Comparison of ENCODE assay signal across 8 mouse cellular contexts in the genomic region with DNA sequence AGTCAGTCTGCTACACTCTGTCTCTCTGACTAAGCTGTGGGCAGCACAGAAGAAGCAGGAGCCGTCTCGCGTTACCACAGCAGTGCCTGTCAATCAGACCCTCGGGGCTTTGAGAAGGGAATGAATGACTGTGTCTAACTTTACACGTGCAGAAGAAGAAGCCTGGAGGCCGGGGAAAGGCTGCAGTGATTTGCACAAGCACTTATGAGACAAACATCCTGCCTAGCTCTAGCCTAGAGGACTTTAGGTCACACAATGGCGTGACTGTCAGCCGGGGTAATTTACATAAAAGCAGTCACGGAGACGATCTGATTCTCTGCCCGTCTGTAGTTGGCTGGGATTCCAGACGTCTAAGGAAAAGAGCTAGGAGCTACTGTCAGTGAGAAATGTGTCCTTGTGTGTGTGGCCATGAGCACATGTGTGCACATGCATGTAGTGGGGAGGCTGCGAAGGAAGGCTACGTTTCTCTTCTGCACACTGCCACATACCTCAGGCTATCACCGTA.
A peak's percentile ranks its signal among the peaks of the same experiment; 100 is the strongest.
DNase-seq lines count a peak whose midpoint lies in the region; ATAC-seq lines count a peak whose summit lies in the region.

No protein-coding gene starts in this region.

- H3K4me2 ChIP-seq in heart, embryonic 14.5 days (ENCODE audit: low read length): peak overlapping the region; percentile 58
- peak overlapping the region; percentile 32 for H3K4me2 ChIP-seq in embryonic facial prominence, embryonic 13.5 days
- H3K4me2 ChIP-seq in hindbrain, embryonic 15.5 days: peak overlapping the region; percentile 44
- H3K4me2 ChIP-seq in midbrain, embryonic 16.5 days (ENCODE audit: low read length): peak overlapping the region; percentile 31

- no peak for DNase-seq in heart, postnatal 36 days
- no peak for DNase-seq in layer of hippocampus, postnatal 14 days (ENCODE audit: low spot score in 2 of 2)
- no peak for DNase-seq in layer of hippocampus, postnatal 36 days

- WGBS in heart, embryonic 14.5 days: 20% methylated on average over 15 of the region's 15 CpGs
- WGBS in embryonic facial prominence, embryonic 13.5 days: 12% methylated on average over 15 of the region's 15 CpGs
- WGBS in hindbrain, embryonic 15.5 days: 7% methylated on average over 15 of the region's 15 CpGs
- WGBS in midbrain, embryonic 16.5 days: 7% methylated on average over 15 of the region's 15 CpGs

- no peaks in the 10 kb centered on the region for H3K36me3 ChIP-seq in heart, embryonic 14.5 days (ENCODE audit: control insufficient read depth, insufficient read depth, low read length)
- peaks cover under 1% of the 10 kb centered on the region for H3K36me3 ChIP-seq in embryonic facial prominence, embryonic 13.5 days
- H3K36me3 ChIP-seq in hindbrain, embryonic 15.5 days: no peaks in the 10 kb centered on the region
- no peaks in the 10 kb centered on the region for H3K36me3 ChIP-seq in midbrain, embryonic 16.5 days (ENCODE audit: control insufficient read depth, insufficient read depth, low read length)

- H3K4me1 ChIP-seq in heart, embryonic 14.5 days (ENCODE audit: control insufficient read depth in 2 of 2, insufficient read depth in 2 of 2, low read length in 2 of 2): peaks cover 27 to 42% of the 10 kb centered on the region in 2 experiments
- peaks cover 45% of the 10 kb centered on the region for H3K4me1 ChIP-seq in embryonic facial prominence, embryonic 13.5 days
- peaks cover 37% of the 10 kb centered on the region for H3K4me1 ChIP-seq in hindbrain, embryonic 15.5 days (replicated peaks)
- peaks cover 39% of the 10 kb centered on the region for H3K4me1 ChIP-seq in midbrain, embryonic 16.5 days (ENCODE audit: control insufficient read depth, insufficient read depth, low read length)

- H3K27me3 ChIP-seq in heart, embryonic 14.5 days (ENCODE audit: control insufficient read depth, insufficient read depth, low read length): no peaks in the 10 kb centered on the region
- H3K27me3 ChIP-seq in embryonic facial prominence, embryonic 13.5 days: no peaks in the 10 kb centered on the region
- no peaks in the 10 kb centered on the region for H3K27me3 ChIP-seq in hindbrain, embryonic 15.5 days
- no peaks in the 10 kb centered on the region for H3K27me3 ChIP-seq in midbrain, embryonic 16.5 days (ENCODE audit: control insufficient read depth, insufficient read depth, low read depth, low read length)

- ATAC-seq in heart, embryonic 14.5 days (ENCODE audit: insufficient number of reproducible peaks, insufficient read depth, low FRiP score, low read depth): no peak
- ATAC-seq in embryonic facial prominence, embryonic 13.5 days (ENCODE audit: insufficient number of reproducible peaks, insufficient read depth, low FRiP score, low TSS enrichment, low read depth): no peak
- ATAC-seq in hindbrain, embryonic 15.5 days (ENCODE audit: low FRiP score, low read depth): peak; percentile 66
- peak; percentile 63 for ATAC-seq in midbrain, embryonic 16.5 days
- no peak for ATAC-seq in megakaryocyte, adult 5-6 weeks (ENCODE audit: poor library complexity, severe bottlenecking)

- intact Hi-C loops in heart, postnatal 36 days (cut with DNase I): no loop called here

- H3K9me3 ChIP-seq in heart, embryonic 14.5 days (ENCODE audit: control insufficient read depth, low read length): no peaks in the 10 kb centered on the region
- H3K9me3 ChIP-seq in embryonic facial prominence, embryonic 13.5 days: peaks cover under 1% of the 10 kb centered on the region; the same call in 1 of the 2 replicates
- H3K9me3 ChIP-seq in hindbrain, embryonic 15.5 days: no peaks in the 10 kb centered on the region
- H3K9me3 ChIP-seq in midbrain, embryonic 16.5 days (replicated peaks; ENCODE audit: control insufficient read depth, low read length, poor library complexity, severe bottlenecking): no peaks in the 10 kb centered on the region

- H3K9ac ChIP-seq in heart, embryonic 14.5 days (ENCODE audit: low read length): peak overlapping the region; percentile 58
- no peak overlapping the region for H3K9ac ChIP-seq in embryonic facial prominence, embryonic 13.5 days
- H3K9ac ChIP-seq in hindbrain, embryonic 15.5 days: no peak overlapping the region
- peak overlapping the region; percentile 2; the same call in 1 of the 2 replicates for H3K9ac ChIP-seq in midbrain, embryonic 16.5 days (ENCODE audit: low read depth, low read length)

- peak overlapping the region in 1 of 2 experiments; percentile 10; a peak in 1 of 4 replicates for H3K4me3 ChIP-seq in heart, embryonic 14.5 days (ENCODE audit: control insufficient read depth in 1 of 2, insufficient read depth in 1 of 2, low read depth in 1 of 2, low read length in 2 of 2)
- H3K4me3 ChIP-seq in embryonic facial prominence, embryonic 13.5 days: no peak overlapping the region
- H3K4me3 ChIP-seq in hindbrain, embryonic 15.5 days: no peak overlapping the region
- no peak overlapping the region for H3K4me3 ChIP-seq in midbrain, embryonic 16.5 days (ENCODE audit: low read depth, low read length)

- H3K27ac ChIP-seq in heart, embryonic 14.5 days (replicated peaks in 1 of 2; ENCODE audit: control insufficient read depth in 1 of 2, insufficient read depth in 1 of 2, low read depth in 2 of 2, low read length in 2 of 2): peak overlapping the region in 1 of 2 experiments; percentile 42; a peak in 2 of 4 replicates
- H3K27ac ChIP-seq in embryonic facial prominence, embryonic 13.5 days: peak overlapping the region; percentile 64; the same call in 1 of the 2 replicates
- H3K27ac ChIP-seq in hindbrain, embryonic 15.5 days (replicated peaks): peak overlapping the region; percentile 26; the same call in 1 of the 2 replicates
- no peak overlapping the region for H3K27ac ChIP-seq in midbrain, embryonic 16.5 days (ENCODE audit: low read length)

Comparison
In these comparisons a context has a peak if more than half of its experiments do, and no peak if none do; other contexts are left out.
1. ATAC-seq: peak in hindbrain, embryonic 15.5 days (single experiment) and midbrain, embryonic 16.5 days (single experiment); none in heart, embryonic 14.5 days (single experiment), embryonic facial prominence, embryonic 13.5 days (single experiment) and megakaryocyte, adult 5-6 weeks (single experiment).
2. H3K9ac ChIP-seq: peak in heart, embryonic 14.5 days (single experiment) and midbrain, embryonic 16.5 days (single experiment); none in embryonic facial prominence, embryonic 13.5 days (single experiment) and hindbrain, embryonic 15.5 days (single experiment).
3. Peak in every context shown above with its lines, with median percentiles within 50 percentile points of each other: H3K4me2 ChIP-seq.